Mouse (Mus musculus) monocyte, adult 2 months (primary cell): ENCODE data around the gene Mon2.
"Not testable (repeated sequence)": the region's sequence is repeated elsewhere in the genome, so short reads cannot be mapped to it uniquely, and the experiment has no call there.

ENCODE experiments used
- DNase-seq, 2 experiments: peaks; one replicate each; pipeline ENCODE4 v3.0.0; 2022; ENCODE audit warnings: low spot score in 2 of 2, low read depth in 1 of 2

Gene Mon2

DNA sequence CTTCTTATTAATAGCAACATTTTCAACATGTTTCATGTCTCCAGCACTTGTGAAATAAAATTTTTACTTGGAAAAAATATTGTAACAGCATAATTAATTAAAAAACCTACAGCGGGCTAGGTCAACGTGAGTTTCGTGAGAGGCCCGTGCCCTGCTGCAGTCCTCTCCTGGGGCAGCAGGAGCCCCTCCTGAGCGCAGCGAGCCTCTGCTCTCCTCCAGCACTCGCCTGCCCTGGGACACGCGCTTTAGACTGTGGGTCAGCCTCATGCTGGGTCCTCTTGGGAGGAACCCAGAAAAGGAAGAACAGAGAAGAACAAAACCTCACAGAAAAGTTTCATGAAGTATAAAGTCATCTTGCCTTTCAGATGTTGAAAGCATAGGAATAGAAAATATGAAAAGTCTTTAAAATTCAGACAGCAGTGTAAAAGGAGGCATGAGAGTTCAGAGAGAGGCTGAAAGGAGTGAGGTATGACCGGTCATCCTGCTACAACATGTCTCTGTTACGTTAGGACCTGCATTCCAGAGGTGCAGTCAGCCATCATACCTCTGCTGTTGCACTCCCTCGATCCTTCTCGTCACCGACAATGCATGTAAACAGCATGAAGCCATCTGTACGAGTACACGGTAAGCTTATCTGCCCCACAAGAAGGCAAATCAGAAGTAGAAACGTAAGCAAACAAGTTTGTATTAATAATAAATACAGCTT lies 81.8 kb downstream of the Mon2 start:
- DNase-seq: no peak

DNA sequence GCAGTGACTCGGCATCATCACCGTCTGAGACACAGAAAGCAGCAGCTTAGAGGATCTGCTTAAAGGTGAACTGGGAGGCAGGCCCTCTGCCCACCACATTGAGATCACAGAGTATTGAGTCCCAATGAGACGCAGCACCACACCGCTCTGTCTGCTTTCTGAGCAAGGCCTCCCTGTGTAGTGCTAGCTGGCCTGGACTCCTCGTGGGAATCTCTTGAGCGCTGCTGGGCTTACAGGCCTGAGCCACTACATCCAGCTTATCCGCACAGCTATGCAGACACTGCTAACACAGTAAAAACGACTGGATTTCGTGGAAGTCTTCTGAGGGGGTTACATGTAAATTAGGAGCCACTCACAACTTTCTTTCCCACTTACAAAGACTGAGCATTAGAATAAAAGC lies 84.7 kb downstream of the Mon2 start:
- no peak for DNase-seq

DNA sequence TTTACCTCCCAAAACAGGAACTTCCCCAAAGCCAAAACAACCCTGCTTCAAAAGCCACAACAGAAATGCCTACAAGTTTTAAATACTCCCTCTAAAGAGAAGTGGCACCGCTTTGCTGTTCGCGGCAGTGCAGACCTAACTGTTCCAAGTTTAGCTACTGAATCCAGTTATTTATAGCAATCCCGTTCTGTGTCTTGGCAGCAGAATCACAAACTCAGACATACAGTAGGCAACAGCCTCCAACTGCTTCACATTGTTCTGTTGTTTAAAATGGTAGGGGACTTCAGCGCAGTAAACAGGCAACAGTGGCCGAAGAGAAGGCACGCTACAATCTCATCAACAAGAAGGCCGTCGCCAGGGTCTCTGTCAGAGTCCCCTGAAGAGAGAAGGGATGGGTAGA lies 85.3 kb downstream of the Mon2 start:
- no peak for DNase-seq

DNA sequence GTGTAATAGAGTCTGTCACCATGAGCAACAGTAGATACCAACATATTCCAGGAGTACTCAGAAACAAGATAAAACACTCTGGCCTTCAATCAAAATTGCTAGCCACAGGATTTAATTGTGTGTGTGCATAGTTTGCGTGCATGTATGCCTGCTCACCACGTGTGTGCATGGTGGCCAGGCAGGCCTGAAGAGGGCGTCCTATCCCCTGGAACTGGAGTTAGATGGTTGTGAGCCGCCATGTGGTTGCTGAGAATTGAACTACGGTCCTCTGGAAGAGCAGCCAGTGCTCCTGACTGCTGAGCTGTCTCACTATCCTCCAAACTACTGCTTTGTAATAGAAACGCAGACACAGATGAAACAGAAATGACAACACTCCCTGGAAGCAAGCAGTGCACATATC lies 85.7 kb downstream of the Mon2 start:
- DNase-seq: no peak

DNA sequence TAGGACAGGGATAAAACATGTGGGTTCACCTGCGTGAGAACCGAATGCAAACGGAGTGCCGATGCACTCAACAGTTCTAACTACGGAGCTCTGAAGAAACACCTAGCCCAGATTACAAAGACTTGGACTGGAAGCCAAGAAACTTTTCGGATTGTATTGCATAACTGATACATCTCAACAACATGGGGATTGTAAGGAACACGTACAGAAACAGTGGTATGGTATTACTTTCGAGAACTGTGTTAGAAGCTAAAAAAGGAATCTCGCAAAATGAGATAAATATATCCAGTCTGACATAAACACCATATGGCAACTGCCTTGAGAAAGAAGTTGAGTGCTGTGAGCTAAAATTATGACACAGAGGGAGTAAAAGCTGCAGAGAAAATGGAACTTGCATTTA lies 86.4 kb downstream of the Mon2 start:
- no peak for DNase-seq

DNA sequence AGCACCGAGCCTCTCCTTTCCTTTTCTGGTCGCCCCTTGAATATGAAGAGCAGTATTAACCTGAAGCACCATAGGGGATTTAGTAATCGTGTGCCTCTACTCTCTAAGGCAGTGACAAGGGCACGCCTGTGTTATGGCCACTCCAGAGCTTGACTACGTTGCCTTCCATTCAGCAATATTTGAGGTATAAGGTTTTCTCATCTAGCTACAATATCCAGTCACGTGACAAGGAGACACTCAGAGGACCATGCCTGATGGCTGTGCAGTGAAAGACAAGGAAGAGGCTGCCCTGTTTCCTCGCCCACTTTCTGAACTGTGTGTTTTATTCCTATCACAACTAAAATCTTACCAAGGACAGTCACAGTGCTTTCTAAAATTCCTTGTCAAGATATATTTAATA lies 87.9 kb downstream of the Mon2 start:
- no peak for DNase-seq

DNA sequence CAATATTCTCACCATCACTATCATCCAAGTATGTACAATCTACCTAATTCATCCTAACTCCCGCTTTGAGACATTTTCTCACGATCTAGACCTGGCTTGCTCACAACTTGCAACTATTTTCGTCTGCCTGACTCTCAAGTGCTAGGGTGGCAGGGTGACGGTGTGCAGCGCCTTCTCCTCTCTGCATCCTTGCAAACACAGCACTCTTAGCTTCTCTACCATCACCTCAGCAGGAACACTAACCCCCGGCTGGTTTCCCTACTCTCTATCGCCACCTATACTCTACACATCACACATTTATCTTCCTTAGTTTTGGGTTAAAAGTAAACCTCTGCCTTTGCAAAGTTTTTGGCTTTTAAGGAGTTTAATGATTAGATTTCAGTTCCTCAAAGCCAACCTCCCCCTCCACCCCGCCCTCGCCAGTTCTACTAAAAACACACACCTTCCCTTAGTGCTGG lies 88.6 kb downstream of the Mon2 start:
- peak in 1 of 2 experiments; percentile 8 for DNase-seq

DNA sequence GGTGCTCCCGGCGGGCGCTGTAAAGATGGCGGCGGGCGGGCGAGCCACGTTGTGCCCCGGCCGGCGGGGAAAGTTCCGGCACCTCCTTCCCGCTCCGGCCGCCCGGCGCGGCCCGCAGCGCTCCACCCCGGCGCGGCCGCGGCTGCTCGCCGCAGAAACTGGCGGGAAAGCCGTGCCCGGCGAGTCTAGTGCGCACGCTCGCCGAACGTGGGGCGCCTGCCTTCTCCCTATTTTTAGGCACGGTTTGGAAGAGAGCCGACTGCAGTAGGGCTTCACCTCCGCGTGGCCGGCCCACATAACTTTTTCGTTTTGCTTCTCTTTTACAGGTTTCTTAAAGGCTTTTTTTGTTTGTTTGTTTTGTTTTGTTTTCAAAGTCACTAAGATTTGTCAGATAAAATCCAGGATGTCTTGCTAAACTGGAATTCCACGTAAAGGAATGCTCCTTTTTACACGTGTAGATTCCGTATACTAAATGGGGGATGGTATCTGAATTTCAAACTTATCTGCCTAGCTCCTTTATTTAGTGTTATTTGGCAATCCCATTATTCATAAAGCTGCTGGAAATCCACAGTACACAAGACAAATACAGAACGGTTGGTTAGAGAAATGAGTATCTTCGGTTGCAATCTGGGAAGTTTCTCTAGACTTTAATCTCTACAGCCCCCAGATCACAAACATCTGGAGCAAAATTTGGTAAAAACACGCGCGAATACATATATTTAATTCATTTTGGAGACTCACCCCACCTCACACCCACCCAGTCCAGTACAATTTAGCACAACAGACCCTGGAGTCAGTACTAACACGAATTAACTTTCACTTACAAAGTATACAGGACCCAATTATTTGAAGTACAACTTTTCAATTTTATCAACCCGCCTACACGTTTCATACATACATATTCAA lies 89.7 kb downstream of the Mon2 start:
- peak; percentile 11 to 63 for DNase-seq

DNA sequence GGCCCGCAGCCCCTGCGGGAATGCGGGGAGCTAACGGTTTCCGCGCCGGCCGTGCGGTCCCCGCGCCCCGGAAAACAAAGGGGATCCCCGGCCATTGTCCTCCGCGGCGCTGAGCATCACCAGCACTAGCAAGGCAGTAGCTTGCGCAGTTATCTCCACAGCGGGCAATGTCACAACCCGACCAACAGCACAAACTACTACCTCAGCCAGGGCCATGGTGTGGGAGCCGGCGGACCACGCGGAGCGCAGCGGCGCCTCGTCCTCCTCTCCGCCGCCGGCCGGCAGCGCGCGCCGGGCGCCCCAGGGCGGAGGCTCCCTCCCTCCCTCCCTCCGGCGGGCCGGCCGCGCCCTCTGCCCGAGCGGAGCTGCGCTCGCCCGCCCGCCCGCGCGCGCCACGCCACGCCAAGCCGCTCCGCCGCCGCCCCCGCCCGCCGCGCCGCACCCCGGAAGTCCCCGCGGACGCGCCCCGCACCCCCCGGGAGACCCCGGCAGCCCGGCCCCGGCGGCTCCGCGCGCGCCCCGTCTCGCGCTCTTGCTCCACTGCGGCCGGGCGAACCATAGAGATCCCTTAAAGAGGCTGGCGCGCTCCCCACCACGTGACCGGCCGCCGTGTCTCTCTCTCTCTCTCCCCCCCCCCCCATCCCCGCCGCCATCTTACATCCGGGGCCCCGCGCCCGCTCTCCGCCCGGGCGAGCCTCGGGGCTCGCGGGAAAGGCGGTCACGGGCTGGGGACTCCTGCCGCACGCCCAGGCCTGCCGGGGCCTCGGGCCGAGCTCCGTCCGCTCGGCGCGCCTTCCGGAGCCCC lies 90.6 kb downstream of the Mon2 start:
- peak; percentile 37 to 68 for DNase-seq

DNA sequence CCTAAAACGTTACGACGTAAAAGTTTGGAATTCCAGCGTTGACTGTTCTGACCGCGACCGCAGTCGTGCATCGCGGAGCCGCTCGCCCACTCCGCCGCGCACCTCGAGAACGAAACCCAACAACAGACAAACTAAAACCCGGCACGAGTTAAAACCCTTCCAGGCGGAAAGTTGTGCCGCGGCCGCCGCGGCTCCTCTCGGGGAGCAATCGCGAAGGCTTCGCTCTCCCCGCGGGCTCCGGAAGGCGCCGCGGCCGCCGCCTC lies 91.1 kb downstream of the Mon2 start:
- DNase-seq: peak in 1 of 2 experiments; percentile 33

DNA sequence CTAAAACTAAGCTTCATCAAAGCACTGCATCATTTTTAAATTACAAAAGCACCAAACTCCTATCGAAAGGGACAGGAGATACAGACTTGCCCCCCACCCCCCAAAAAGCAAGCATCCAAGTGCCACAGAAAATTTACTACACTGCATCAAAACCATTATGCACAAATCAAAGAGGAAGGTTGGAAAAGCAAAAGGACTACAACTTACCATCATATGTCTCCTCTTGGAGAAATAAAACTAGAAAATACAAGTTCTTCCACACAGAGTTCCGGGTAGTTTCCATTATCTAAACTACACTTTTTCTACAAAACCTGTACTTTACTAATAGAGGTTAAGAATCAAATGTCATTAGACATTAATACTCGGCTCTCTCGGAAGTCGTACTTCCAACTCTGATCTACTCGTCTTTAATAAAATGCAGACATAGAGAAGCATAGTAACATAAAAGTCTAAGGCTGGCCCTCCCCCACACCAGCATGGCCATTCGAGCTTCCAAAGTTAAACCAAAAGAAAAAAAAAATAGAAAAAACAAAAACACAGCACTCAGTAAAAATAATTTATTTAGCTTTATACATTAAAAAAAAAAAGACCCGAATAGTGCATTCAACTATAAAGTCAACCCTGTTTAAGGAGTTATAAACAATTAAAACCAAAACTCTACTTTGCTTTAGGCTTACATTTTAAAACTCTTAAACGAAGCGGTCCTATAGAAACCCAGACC lies 91.6 kb downstream of the Mon2 start:
- DNase-seq: no peak

DNA sequence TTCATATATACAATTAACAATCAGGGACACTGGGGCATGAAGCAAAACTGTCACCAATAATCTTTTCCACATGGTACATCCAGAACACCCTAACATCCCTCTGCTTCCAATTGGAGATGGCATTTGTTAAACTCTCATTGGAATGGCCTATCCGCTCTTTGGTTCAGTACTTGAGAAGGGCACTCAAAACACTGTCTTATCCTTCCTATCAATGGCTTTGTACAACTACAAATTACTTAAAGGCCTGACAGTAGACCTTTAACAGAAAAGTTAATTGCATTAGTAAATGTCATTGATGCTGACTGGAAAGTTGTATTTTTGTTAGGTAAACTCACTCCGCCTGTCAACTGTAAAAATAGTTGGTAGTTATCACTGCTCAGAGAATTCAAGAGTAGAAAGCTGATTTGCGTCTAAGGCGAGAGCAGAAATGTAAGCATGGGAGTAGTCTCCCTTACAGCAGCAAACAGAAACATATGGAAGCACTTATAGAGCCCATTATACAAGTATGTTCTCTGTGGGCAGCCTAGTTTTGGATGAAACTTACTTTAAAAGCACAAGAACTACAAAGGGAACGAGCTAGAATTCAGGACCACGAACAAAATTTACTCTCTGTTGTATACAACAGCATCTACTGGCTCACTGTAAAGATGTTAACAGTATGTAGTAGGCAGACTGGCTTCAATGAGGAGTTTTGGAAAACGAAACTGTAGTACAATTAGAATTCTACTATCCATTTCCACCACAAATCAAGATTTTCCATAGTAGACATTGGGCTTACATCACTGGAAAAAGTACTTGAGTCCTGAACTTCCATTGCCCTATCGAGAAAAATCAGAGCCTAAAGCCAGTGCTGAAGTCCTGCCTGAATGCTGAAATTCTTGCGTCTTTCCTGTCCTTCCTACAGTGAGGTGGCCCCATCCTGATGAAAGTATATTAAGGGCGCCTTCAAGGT lies 92.5 kb downstream of the Mon2 start:
- no peak for DNase-seq

DNA sequence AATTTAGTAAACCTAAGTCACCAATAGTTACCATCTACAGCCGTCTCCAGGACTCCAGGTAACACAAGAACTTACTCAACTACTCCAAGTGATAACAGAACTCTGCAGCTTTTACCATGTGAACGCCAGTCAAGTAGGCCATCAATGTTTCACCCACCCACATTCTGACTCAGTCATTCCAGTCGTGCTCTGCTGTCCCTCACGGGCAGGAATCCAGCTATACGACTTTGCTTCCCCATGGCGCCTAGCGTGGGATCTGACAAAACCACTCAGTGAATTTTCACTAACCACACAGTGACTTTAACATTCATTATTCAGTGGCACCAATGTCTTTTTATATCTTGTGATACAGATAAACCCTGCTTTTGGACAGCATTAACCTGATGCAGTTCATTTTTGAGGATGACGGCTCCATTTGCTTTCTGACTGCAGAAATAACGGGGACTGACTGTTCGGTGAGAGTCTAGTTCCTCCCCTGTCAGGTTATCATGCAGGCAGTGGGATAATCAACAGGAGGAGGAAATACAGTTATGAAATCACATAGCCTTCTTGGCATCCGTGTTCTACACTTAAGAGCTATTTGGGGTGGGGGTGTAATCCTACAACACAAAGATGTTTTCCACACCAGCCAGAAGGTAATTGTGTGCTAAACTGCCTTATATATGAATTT lies 93.3 kb downstream of the Mon2 start:
- no peak for DNase-seq

DNA sequence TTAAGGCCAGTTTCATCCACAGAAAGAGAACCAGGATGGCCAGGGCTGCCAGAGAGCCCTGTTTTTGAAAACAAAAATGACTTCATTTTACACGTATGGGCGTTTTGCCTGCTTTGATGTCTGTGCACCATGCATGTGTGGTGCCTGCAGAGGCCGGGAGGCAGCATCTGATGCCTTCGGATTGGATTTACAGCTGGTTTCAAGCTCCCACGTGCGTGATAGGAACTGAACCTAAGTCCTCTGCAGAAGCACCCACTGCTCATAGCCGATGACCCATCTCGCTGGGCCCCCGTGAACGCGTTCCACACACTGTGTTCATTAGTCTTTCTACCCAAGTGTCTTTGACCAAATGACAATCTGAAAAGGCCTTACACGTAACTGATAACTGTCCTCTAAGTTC lies 96.2 kb downstream of the Mon2 start:
- no peak for DNase-seq

DNA sequence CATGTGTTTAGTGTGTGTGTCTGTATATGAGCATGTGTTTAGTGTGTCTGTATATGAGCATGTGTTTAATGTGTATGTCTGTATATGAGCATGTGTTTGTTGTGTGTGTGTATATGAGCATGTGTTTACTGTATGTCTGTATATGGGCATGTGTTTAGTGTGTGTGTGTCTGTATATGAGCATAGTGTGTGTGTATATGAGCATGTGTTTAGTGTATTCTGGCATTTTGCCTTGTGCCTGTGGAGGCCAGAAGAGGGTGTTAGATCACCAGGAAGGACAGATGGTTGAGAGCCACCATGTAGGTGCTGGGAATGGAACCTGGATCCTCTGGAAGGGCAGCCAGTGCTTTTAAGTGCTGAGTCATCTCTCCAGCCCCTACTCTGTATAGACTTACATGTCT lies 96.9 kb downstream of the Mon2 start:
- no peak for DNase-seq

DNA sequence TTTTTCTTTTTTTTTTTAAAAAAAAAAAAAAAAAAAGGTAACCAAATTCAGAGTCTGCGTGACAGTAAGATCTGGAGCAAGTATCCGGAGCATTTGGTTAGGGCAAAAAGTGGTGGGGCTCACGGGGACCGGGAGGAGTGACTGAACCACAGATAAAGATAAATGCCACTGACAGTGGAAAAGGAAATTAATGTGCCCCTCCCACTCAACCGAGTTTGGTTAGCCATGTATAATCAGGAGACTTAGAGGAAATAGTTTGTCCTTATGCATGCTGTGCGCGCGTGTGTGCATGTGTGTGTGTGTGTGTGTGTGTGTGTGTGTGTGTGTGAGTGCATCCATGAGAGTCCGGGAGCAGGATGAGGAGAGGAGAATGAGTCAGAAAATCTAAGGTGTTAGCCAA lies 100.3 kb downstream of the Mon2 start:
- no peak for DNase-seq

DNA sequence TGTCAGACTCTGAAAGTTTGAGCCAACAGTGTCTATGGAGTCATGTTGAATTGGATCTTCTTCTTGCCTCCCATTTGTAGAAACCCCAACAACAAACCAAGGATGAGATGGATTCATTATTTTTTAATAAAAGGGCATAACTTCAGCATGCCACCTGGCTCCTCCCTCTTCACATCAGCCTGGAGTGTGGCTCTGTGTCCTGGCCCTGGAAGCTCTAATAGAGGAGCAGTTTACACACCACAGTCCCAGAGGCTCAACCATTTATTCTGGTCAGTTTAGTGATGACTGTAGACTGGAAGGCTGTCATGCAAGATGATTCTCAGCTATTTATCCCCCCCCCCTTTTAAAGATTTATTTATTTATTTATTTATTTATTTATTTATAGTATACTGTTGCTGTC lies 103.1 kb downstream of the Mon2 start:
- no peak for DNase-seq

DNA sequence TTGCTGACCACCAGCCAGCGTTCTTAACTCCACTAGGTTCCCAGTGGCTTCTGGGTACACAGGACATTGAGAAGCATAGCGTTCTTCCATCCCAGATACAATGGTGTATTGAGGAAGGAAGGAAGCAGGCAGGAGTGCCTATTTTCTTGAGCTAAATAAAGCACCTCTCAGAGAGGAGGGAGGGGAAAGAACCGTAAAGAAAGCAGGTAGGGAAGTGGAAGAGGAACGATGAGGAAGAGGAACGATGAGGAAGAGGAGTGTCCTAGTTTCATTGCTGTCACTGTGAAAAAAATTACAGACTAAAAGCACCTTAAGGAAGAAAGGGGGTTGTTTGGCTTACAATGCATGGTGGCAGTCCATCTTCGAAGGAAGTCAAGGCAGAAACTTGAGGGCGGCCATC lies 106.1 kb downstream of the Mon2 start:
- DNase-seq: no peak

DNA sequence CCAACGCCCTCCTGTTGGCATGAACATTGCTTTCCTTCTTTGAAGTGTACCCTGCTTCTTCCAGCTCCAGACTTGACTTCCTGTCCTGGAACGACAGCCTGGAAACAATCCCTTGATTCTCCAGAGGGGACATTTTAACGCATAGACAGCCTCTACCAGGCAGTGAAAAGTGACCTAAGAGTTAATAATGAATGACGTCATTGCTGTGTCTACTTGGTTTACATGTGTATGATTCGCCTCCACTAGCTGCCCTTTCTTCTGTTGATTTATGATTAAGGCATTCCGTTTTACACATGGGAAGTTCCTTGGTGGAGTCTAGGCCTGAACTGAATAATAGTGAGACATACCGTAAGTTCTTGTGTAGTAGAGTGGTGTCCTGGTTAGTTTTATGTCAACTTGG lies 109.9 kb downstream of the Mon2 start:
- DNase-seq: no peak

DNA sequence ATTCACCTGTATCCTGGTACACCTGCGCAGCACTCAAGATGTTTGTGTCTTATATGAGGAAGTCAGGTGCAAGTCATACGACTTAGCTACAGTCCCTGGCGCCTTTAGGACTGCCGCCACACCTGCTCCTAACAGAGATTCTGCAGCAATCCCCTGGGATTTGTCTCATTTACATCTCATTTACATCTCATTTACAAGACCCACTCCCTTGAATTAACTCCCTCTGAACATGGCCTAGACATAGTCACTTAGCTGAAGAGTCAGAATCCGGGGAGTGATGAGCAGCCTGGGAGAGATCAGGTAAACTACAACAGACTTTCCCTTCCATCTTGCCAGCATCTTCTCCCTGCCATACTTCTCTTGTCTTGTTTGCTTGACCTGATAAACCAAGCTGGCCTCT lies 110.7 kb downstream of the Mon2 start:
- DNase-seq: not testable (repeated sequence)
